Mouse (Mus musculus) midbrain, embryonic 15.5 days (tissue): ENCODE data around the gene Fbxo3. TPM values are rescaled to one million over a fixed set of nuclear protein-coding genes. Genes with fewer than 3 reads are reported as not detected.
A peak's percentile ranks its signal among the peaks of the same experiment; 100 is the strongest.
"Not testable (repeated sequence)": the region's sequence is repeated elsewhere in the genome, so short reads cannot be mapped to it uniquely, and the experiment has no call there.

Experiments used
- ATAC-seq: fragments of 200-750 bp; cut with Nextera tagmentation; replicated peaks from 2 replicates; pipeline ENCODE4 v1.8.0; 2017; ENCODE audit warnings: moderate TSS enrichment
- H3K27ac ChIP-seq: fragments of 300-500 bp; sonication (generic); 2 replicates; pipeline ENCODE4 v1.5.1; 2015; ENCODE audit warnings: mild to moderate bottlenecking, inconsistent platforms
- H3K27me3 ChIP-seq: fragments of 300-500 bp; sonication (generic); replicated peaks from 2 replicates; pipeline ENCODE4 v1.6.1; 2015; ENCODE audit warnings: inconsistent platforms
- H3K36me3 ChIP-seq: fragments of 300-500 bp; sonication (generic); replicated peaks from 2 replicates; pipeline ENCODE4 v1.6.1; 2015; ENCODE audit warnings: inconsistent platforms
- H3K4me1 ChIP-seq: fragments of 300-500 bp; sonication (generic); 2 replicates; pipeline ENCODE4 v1.6.1; 2015; ENCODE audit warnings: inconsistent platforms
- H3K4me2 ChIP-seq: fragments of 300-500 bp; sonication (generic); 2 replicates; pipeline ENCODE4 v1.6.1; 2015; ENCODE audit warnings: inconsistent platforms, mild to moderate bottlenecking, moderate library complexity
- H3K4me3 ChIP-seq: fragments of 300-500 bp; sonication (generic); 2 replicates; pipeline ENCODE4 v1.5.1; 2015; ENCODE audit warnings: mild to moderate bottlenecking, inconsistent platforms
- H3K9ac ChIP-seq: fragments of 300-500 bp; sonication (generic); 2 replicates; pipeline ENCODE4 v1.6.1; 2015; ENCODE audit warnings: mild to moderate bottlenecking, inconsistent platforms
- H3K9me3 ChIP-seq: fragments of 300-500 bp; sonication (generic); 2 replicates; pipeline ENCODE4 v1.6.1; 2016; ENCODE audit warnings: inconsistent platforms
- WGBS: fragments of 180-500 bp; shearing (Covaris S2); methylation state at CpG from one replicate; pipeline ENCODE4 v1.1.7; 2015; ENCODE audit warnings: mixed read lengths; 5-methylcytosine and 5-hydroxymethylcytosine counted together
- polyA plus RNA-seq: library from polyadenylated mRNA; unstranded; fragments of >200 nt; fragmentation: Nextera tagmentation; extraction: Ambion mirVana; gene quantifications from 2 replicates; pipeline ENCODE4 v1.2.1, GENCODE M21; 2015

The Fbxo3 gene
- polyA plus RNA-seq, 1 experiment from 2014 or later = 76.2 TPM

DNA sequence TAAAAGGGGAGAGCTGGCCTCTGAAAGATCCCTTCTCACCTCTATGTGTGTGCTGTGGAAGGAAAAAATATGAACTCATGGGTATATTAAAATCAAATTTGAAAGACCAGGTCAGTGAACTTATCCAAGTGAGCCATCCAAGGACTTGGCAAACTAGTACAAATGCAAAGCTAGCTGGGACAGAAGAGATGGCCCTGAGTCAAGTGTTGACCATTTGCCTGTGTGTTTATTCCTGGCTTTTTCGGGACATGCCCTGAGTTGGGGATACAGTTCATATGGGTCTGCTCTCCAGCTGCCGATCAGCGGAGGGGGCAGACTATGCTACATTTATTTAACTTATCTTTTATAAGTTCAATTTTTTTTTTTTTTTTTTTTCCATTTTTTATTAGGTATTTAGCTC is 18.7 kb upstream of the Fbxo3 start:
- H3K4me1 ChIP-seq, ATAC-seq, H3K9ac ChIP-seq, H3K36me3 ChIP-seq, H3K9me3 ChIP-seq, H3K4me2 ChIP-seq, H3K4me3 ChIP-seq, H3K27me3 ChIP-seq, H3K27ac ChIP-seq: not testable (repeated sequence)
- 90% methylated on average over 3 of the region's 3 CpGs for WGBS

DNA sequence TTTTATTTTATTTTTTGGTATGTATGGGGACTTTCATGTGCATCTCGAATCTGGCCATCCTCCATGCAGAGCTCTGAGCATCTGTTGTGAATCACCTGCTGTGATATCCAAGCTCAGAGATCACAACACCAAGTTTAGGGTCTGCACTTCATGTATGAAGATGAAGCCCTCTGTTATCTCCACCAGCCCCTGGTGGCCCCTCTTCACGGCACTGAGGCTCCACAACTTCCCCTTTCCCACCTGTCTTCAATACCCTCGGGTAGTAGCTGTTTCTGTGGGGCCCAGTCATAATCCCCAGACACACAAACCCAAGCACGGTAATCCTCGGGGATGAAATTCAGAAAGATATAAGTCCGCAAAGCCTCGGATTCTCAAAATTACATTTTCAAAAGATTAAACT is 4.4 kb upstream of the Fbxo3 start:
- H3K4me1 ChIP-seq = peaks cover 4% of the 10 kb centered on the region; the same call in 1 of the 2 replicates
- H3K9me3 ChIP-seq = no peaks in the 10 kb centered on the region
- no peaks in the 10 kb centered on the region for H3K36me3 ChIP-seq
- no peak overlapping the region for H3K9ac ChIP-seq
- no peak overlapping the region for H3K4me3 ChIP-seq
- no peak for ATAC-seq
- H3K27me3 ChIP-seq = no peaks in the 10 kb centered on the region
- no peak overlapping the region for H3K4me2 ChIP-seq
- WGBS = 81% methylated on average over 7 of the region's 7 CpGs
- no peak overlapping the region for H3K27ac ChIP-seq

DNA sequence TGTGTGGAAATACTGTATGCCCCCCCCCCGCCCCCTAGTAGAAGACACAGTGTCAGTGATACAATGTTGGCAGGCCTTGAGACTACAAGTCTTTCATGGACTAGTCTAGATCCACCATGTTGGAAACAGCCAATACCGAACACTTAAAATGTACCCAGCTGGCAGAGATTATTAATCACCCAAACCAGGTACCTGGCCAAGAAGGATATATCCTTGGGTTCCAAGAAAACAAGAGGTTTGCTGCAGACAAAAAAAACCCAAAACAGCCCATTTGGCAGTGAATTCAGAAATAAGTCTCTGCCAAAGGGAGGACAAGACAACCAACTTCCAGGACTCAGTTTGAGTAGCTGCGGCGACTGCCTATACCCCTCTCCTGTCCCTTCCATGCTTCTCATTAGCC is 2.9 kb upstream of the Fbxo3 start:
- no peak overlapping the region for H3K4me3 ChIP-seq
- H3K27ac ChIP-seq = no peak overlapping the region
- no peaks in the 10 kb centered on the region for H3K36me3 ChIP-seq
- peaks cover 18% of the 10 kb centered on the region for H3K4me1 ChIP-seq
- no peaks in the 10 kb centered on the region for H3K27me3 ChIP-seq
- no peak for ATAC-seq
- no peak overlapping the region for H3K4me2 ChIP-seq
- H3K9me3 ChIP-seq = no peaks in the 10 kb centered on the region
- 92% methylated on average over 4 of the region's 4 CpGs for WGBS
- no peak overlapping the region for H3K9ac ChIP-seq

DNA sequence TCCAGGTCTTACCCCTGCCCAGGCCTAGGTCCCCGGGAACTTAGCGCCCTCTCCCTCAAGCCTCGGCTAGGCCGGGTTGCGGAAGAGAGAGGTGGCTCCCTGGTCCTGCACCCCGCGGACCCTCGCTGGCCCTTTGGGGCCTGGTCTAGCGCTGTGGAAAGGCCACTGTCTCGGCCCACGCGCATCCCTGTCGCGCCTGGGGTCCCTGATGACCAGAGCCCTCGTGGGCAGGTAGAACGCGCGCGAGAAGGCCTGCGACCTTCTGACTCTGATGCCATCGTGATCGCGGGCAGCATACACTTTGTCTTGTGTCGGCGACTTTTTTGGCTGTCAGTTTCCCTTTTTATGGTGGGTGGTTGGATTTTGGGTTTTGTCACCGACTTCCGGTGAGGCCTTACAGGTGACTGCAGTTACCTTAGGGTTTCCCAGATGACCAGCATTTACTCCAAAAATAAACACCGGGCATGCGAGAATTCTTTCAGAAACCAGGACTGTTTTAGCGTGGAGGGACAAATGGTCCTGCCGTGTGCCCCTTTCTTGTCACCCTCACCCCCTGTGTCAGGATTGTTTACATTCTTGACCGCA is 710 bp downstream of the Fbxo3 start, which contains the start of gene 4931422A03Rik:
TSS of gene 4931422A03Rik (minus strand) at position 223 of the 585 bp plus-strand sequence.
- H3K4me1 ChIP-seq = peaks cover 28% of the 10 kb centered on the region
- peak within 1 kb of the TSS; percentile 76 for H3K27ac ChIP-seq
- peak within 1 kb of the TSS; percentile 88 for H3K4me2 ChIP-seq
- peak within 1 kb of the TSS; percentile 85 for H3K9ac ChIP-seq
- no peaks in the 10 kb centered on the region for H3K27me3 ChIP-seq
- WGBS = 1% methylated on average over 32 of the region's 32 CpGs
- no peaks in the 10 kb centered on the region for H3K9me3 ChIP-seq
- peak; percentile 76 for ATAC-seq
- H3K36me3 ChIP-seq = 0 out of 2 replicates have a peak, but pooled peaks cover 3% of the 10 kb centered on the region
- H3K4me3 ChIP-seq = peak within 1 kb of the TSS; percentile 92

DNA sequence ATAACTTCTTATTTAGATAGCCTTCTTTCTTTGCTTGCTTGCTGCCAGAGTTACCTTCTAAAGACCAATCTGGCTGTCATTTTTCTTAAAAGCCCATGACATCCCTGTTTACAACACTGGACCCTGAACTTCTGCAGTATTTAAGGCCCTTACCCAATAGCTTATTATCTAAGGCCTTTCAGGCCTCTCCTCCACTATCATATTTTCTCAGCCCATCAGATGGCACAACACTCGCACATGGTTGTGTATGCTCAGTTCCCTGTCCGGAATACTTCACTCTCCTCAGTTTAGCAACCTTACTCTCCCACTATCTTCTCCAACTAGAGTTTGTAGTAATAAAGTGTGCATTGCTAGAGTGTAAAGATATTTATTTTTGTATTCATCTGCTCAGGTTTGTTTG is 1.6 kb downstream of the Fbxo3 start:
- Histone ChIP-seq H3K9me3 (no peaks in the 10 kb centered on the region), H3K4me3 (peak overlapping the region; percentile 92), H3K9ac (peak overlapping the region; percentile 85), H3K4me2 (peak overlapping the region; percentile 88), H3K36me3 (peaks cover 10% of the 10 kb centered on the region; the same call in 1 of the 2 replicates), H3K27me3 (no peaks in the 10 kb centered on the region), H3K27ac (no peak overlapping the region), H3K4me1 (peaks cover 28% of the 10 kb centered on the region)
- ATAC-seq = no peak
- WGBS = 79% methylated on average over 2 of the region's 2 CpGs

DNA sequence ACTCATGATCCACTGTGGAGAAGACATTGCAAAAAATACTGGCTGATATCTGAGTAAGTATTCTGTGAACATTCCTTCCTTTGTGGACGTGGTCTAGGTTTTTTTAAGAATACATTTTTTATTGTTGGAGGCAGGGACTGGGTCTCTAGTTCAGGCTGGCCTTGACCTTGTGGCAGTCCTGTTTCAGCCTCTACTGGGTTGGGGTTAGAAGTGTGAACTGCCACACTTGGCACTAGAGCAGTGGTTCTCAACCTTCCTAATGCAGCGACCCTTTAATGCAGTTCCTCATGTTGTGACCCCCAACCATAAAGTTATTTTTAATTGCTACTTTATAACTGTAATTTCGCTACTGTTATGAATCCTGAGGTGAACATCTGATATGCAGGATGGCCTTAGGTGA is 2.9 kb downstream of the Fbxo3 start:
- no peaks in the 10 kb centered on the region for H3K27me3 ChIP-seq
- H3K27ac ChIP-seq = no peak overlapping the region
- H3K36me3 ChIP-seq = peaks cover 12% of the 10 kb centered on the region; the same call in 1 of the 2 replicates
- no peak overlapping the region for H3K9ac ChIP-seq
- no peak for ATAC-seq
- no peak overlapping the region for H3K4me3 ChIP-seq
- 84% methylated on average over 3 of the region's 3 CpGs for WGBS
- H3K4me1 ChIP-seq = peaks cover 28% of the 10 kb centered on the region
- H3K9me3 ChIP-seq = no peaks in the 10 kb centered on the region
- H3K4me2 ChIP-seq = no peak overlapping the region

DNA sequence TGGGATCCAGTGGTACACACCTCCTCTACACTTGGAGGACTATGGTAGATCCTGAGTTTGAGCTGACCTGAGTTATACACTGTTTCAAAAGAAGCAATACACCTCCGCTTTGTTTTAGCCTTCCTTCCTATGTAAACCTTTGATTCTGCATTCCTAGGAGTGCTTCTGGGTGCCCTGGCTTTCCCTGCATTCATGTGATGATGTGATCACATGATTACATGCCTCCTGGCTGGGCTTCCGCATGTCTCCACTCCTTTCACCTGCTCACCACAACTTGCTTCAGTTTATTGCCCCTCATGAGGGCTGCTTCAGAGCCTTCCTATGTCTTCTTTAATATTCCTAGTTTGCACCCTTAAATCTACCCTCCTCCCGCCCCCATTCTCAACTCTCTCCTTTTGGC is 4.5 kb downstream of the Fbxo3 start:
- no peak overlapping the region for H3K4me3 ChIP-seq
- WGBS = 94% methylated on average over 3 of the region's 3 CpGs
- H3K27ac ChIP-seq = no peak overlapping the region
- H3K27me3 ChIP-seq = no peaks in the 10 kb centered on the region
- no peak overlapping the region for H3K4me2 ChIP-seq
- peaks cover 28% of the 10 kb centered on the region for H3K4me1 ChIP-seq
- H3K36me3 ChIP-seq = peaks cover 15% of the 10 kb centered on the region; the same call in 1 of the 2 replicates
- ATAC-seq = no peak
- no peaks in the 10 kb centered on the region for H3K9me3 ChIP-seq
- H3K9ac ChIP-seq = no peak overlapping the region

DNA sequence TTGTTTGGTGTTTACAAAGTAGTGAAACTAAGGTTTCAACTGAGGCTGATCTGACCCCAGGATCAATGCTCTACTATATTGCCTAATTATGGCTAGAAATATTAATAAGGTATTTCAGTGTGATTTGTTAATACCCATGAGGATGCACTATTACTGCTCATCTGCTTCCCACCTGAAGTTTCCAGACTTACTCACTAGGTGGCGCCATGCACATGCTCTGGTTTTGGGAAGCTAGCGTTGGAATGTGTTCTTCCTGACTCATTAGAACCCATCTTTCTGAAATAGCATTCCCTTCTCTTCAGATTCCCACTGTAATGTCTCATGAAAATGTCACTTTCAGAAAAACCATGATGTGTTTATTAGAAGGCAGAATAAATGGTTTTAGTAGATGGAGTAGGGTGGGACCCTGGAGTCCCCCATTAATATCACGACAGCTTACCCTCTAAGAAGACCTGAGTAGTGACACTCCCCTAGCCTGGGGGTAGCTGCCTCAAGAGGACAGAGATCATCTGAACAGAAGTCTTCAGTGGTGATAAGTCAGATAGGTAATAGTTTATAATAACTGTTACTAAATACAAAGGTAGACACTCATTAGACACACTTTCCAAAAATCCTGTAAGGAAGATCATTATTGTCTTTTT is 7.4 kb downstream of the Fbxo3 start:
- Histone ChIP-seq H3K27ac (no peak overlapping the region), H3K4me3 (no peak overlapping the region), H3K9me3 (no peaks in the 10 kb centered on the region), H3K9ac (no peak overlapping the region), H3K36me3 (peaks cover 15% of the 10 kb centered on the region; the same call in 1 of the 2 replicates), H3K4me1 (peaks cover 7% of the 10 kb centered on the region), H3K4me2 (no peak overlapping the region), H3K27me3 (no peaks in the 10 kb centered on the region)
- 31% methylated on average over 3 of the region's 3 CpGs for WGBS
- 0 out of 2 replicates have a peak, but pooled peaks have one; percentile 66 for ATAC-seq

DNA sequence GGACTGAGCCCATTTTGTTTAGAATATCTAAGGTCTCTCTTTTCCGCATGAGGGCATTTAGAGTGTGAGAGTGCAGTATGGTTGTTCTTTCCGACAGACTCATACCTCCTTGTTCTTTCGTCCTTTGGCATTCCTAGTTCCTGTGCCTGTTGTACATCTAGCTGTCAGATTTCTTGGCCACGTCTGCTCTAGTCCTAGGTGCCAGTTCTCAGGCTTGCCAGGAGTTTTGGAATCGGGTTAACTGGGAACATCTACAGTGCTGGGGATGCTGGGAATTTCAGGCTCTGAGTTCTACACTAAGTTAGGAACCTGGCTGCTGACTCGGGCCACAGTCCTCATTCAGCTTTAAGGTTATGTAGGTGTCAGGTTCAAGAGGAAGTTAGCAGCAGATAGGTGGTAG is 8.1 kb downstream of the Fbxo3 start:
- peaks cover 20% of the 10 kb centered on the region; the same call in 1 of the 2 replicates for H3K36me3 ChIP-seq
- no peak overlapping the region for H3K9ac ChIP-seq
- H3K27me3 ChIP-seq = no peaks in the 10 kb centered on the region
- no peaks in the 10 kb centered on the region for H3K9me3 ChIP-seq
- ATAC-seq = no peak
- peaks cover under 1% of the 10 kb centered on the region; the same call in 1 of the 2 replicates for H3K4me1 ChIP-seq
- no peak overlapping the region for H3K4me2 ChIP-seq
- no peak overlapping the region for H3K27ac ChIP-seq
- no peak overlapping the region for H3K4me3 ChIP-seq
- whole genome bisulfite sequencing = 89% methylated on average over 6 of the region's 6 CpGs

DNA sequence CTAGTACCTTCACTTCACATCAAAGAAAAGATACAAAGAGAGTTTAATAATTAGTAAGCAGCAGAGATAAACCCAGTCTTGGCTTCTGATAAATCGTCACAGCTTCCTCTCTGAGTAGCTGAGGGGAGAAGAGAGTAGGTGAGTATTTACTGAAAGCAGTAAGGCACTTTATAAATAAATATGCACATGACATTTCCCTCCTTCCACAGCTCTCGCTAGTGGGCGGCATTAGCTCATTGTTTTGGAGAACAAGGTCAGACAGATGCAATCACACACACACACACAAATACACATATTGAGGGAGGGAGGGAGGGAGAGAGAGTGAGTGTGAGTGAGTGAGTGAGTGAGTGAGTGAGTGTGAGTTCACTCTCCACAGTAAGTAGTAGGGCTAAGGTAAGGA is 8.8 kb downstream of the Fbxo3 start:
- Histone ChIP-seq H3K36me3 (peaks cover 20% of the 10 kb centered on the region; the same call in 1 of the 2 replicates), H3K9ac (no peak overlapping the region), H3K4me3 (no peak overlapping the region), H3K4me1 (no peaks in the 10 kb centered on the region), H3K9me3 (no peaks in the 10 kb centered on the region), H3K27me3 (no peaks in the 10 kb centered on the region), H3K4me2 (no peak overlapping the region), H3K27ac (no peak overlapping the region)
- no peak for ATAC-seq
- WGBS = 65% methylated on average over 3 of the region's 3 CpGs

DNA sequence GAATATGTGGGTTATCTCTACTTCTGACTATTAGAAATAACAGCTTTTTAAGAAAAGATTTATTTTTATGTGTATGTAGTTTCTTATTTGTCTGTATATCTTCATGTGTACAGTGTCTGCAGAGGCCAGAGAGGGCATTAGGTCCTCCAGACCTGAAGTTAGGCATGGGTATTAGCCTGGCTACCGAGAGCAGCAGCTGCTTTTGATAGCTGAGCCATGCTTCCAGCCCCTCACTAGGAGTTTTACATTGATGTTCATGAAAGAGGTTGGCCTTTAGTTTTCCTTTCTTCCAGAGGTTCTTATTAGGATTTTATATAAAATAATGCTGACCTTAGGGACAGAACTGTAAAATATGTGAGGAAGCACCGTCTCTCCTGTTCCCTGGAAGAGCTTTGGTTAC is 10.7 kb downstream of the Fbxo3 start:
- H3K4me1 ChIP-seq = no peaks in the 10 kb centered on the region
- no peak for ATAC-seq
- 54% methylated on average over 2 of the region's 2 CpGs for WGBS

DNA sequence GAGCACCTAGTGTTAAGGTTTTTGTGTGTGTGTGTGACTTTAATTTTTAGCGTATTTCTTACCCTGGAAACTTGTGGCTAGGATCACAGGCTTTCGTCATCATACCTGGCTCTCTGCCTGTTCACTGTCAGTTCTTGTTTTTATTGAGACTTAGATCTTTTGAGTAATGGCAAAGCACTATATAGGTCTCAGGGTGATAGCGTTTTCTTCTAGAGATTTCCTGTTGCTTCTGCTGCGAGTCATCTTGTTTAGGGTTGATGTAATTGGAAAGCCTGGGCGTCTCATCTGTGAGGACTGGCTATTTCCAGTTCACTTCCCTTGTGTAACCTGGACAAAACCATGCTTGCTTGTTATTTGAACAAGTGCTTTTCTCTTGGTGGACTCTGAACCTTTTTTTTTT is 14.1 kb downstream of the Fbxo3 start:
- no peak overlapping the region for H3K9ac ChIP-seq
- no peaks in the 10 kb centered on the region for H3K27me3 ChIP-seq
- no peak overlapping the region for H3K4me3 ChIP-seq
- H3K9me3 ChIP-seq = no peaks in the 10 kb centered on the region
- H3K36me3 ChIP-seq = peaks cover 10% of the 10 kb centered on the region; the same call in 1 of the 2 replicates
- ATAC-seq = no peak
- no peaks in the 10 kb centered on the region for H3K4me1 ChIP-seq
- H3K4me2 ChIP-seq = no peak overlapping the region
- WGBS = 84% methylated on average over 5 of the region's 5 CpGs
- no peak overlapping the region for H3K27ac ChIP-seq

More for the DNA sequence above, 10.7 kb downstream of the Fbxo3 start:
- H3K36me3 ChIP-seq = peaks cover 17% of the 10 kb centered on the region; the same call in 1 of the 2 replicates
- H3K9ac ChIP-seq = no peak overlapping the region
- H3K27me3 ChIP-seq = no peaks in the 10 kb centered on the region
- H3K9me3 ChIP-seq = no peaks in the 10 kb centered on the region
- H3K27ac ChIP-seq = no peak overlapping the region
- no peak overlapping the region for H3K4me2 ChIP-seq
- H3K4me3 ChIP-seq = no peak overlapping the region

DNA sequence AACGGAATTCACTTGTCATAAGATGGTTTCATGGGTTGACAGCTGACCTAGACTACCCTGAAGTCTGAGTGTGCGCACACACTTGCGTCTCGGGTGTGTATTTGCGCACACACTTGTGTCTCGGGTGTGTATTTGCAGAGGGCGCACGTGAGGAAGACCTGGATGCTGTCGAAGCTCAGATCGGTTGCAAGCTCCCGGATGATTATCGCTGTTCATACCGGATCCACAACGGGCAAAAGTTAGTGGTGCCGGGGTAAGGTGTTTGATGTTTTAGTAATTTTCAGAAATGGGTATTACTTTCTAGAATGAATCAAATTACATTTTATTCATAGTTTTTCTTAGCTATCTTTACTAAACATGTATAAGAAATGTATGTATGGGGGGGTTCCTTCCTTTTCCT is 15.2 kb downstream of the Fbxo3 start:
- Histone ChIP-seq H3K4me3 (no peak overlapping the region), H3K27me3 (no peaks in the 10 kb centered on the region), H3K4me2 (no peak overlapping the region), H3K4me1 (no peaks in the 10 kb centered on the region), H3K9ac (no peak overlapping the region), H3K36me3 (peaks cover 10% of the 10 kb centered on the region; the same call in 1 of the 2 replicates), H3K9me3 (no peaks in the 10 kb centered on the region), H3K27ac (no peak overlapping the region)
- ATAC-seq = no peak
- WGBS = 96% methylated on average over 15 of the region's 15 CpGs
